Mouse (Mus musculus) embryonic facial prominence, embryonic 11.5 days (tissue): ENCODE results near the gene Nsmf. TPM values are rescaled to one million over a fixed set of nuclear protein-coding genes. Genes with fewer than 3 reads are reported as not detected.
A peak's percentile ranks its signal among the peaks of the same experiment; 100 is the strongest.

ENCODE experiments used
- ATAC-seq: fragments of 200-750 bp; cut with Nextera tagmentation; replicated peaks from 2 replicates; pipeline ENCODE4 v1.8.0; 2017; ENCODE audit warnings: low read depth; ENCODE audit not compliant: insufficient number of reproducible peaks, low FRiP score, low TSS enrichment
- DNase-seq: peaks from one replicate; pipeline ENCODE4 v3.0.0-alpha.2; 2015; ENCODE audit warnings: low spot score
- H3K27ac ChIP-seq: fragments of 300-500 bp; sonication (generic); replicated peaks from 2 replicates; pipeline ENCODE4 v1.5.1; 2014; ENCODE audit warnings: mild to moderate bottlenecking, low read depth, low read length, control low read depth
- H3K27me3 ChIP-seq: fragments of 300-500 bp; sonication (generic); 2 replicates; pipeline ENCODE4 v1.6.1; 2014; ENCODE audit warnings: mild to moderate bottlenecking, low read length, moderate library complexity, mixed read lengths; ENCODE audit not compliant: control insufficient read depth, insufficient read depth
- H3K36me3 ChIP-seq: fragments of 300-500 bp; sonication (generic); replicated peaks from 2 replicates; pipeline ENCODE4 v1.6.1; 2014; ENCODE audit warnings: low read depth, mild to moderate bottlenecking, low read length, moderate library complexity, mixed read lengths; ENCODE audit not compliant: control insufficient read depth, insufficient read depth
- H3K4me1 ChIP-seq: fragments of 300-500 bp; sonication (generic); 2 replicates; pipeline ENCODE4 v1.6.1; 2014; ENCODE audit warnings: low read length, mixed read lengths; ENCODE audit not compliant: control insufficient read depth, insufficient read depth
- H3K4me2 ChIP-seq: fragments of 300-500 bp; sonication (generic); 2 replicates; pipeline ENCODE4 v1.6.1; 2014; ENCODE audit warnings: low read depth, mild to moderate bottlenecking, control low read depth, low read length, moderate library complexity
- H3K4me3 ChIP-seq: fragments of 300-500 bp; sonication (generic); 2 replicates; pipeline ENCODE4 v1.5.1; 2014; ENCODE audit warnings: low read depth, low read length, control low read depth
- H3K9ac ChIP-seq: fragments of 300-500 bp; sonication (generic); replicated peaks from 2 replicates; pipeline ENCODE4 v1.6.1; 2014; ENCODE audit warnings: mild to moderate bottlenecking, control low read depth, low read length
- H3K9me3 ChIP-seq: fragments of 300-500 bp; sonication (generic); replicated peaks from 2 replicates; pipeline ENCODE4 v1.6.1; 2016; ENCODE audit warnings: mild to moderate bottlenecking, low read length, inconsistent platforms, mixed read lengths; ENCODE audit not compliant: control insufficient read depth
- WGBS: fragments of 180-500 bp; shearing (Covaris S2); extraction: QIAGEN DNeasy Blood & Tissue Kit; methylation state at CpG from one replicate; pipeline ENCODE4 v1.1.7; 2014; 5-methylcytosine and 5-hydroxymethylcytosine counted together
- polyA plus RNA-seq: library from polyadenylated mRNA; unstranded; fragments of >200 nt; fragmentation: Nextera tagmentation; extraction: Ambion mirVana; gene quantifications from 2 replicates; pipeline ENCODE4 v1.2.1, GENCODE M21; 2014

Gene Nsmf
- polyA plus RNA-seq, 1 experiment from 2014 or later: 29.5 TPM

DNA sequence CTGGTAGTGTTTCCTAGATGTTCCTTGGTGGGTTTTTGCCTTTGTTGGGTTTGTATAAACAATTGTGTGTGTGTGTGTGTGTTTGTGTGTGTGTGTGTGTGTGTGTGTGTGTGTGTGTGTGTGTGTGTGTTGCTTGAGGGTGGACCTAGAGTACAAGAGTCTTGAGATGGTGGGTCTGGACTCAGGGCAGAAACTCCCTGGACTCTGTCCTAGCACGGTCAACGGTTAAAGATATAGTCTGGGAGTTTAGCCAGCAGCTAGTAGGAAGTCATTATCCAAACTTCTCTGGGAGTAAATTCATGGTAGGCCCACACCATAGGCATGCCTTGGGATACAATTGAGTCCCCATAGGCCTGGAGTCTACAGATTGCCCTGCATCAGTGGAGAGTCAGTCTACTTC is 33.7 kb downstream of the Nsmf start:
- no peaks in the 10 kb centered on the region for H3K4me1 ChIP-seq
- no peak overlapping the region for H3K27ac ChIP-seq
- no peaks in the 10 kb centered on the region for H3K36me3 ChIP-seq
- ATAC-seq (no peak), DNase-seq (no peak)
- H3K4me2 ChIP-seq: no peak overlapping the region
- H3K9ac ChIP-seq: no peak overlapping the region
- WGBS: 89% methylated on average over 2 of the region's 2 CpGs
- no peaks in the 10 kb centered on the region for H3K9me3 ChIP-seq
- H3K4me3 ChIP-seq: no peak overlapping the region
- H3K27me3 ChIP-seq: no peaks in the 10 kb centered on the region

DNA sequence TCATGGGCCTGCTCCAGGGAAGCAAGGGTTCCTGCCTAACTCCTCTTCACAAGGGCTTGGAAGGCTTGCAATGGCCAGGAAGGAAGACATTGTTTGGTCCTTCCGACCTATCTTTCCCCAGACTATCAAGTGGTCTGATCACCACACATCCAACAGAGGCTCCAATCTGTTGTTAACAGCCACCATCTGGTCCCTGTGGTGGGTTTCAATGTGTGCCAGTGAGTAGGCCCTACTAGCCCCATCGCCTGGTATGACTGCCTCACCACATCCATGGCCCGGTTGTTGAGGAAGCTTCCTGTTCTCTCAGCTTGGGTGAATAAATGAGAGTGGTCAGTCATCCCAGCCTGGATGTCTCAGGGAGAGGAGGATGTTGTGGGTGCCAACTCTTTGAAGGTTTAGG is 34.5 kb downstream of the Nsmf start:
- Histone ChIP-seq H3K4me3 (no peak overlapping the region), H3K27ac (no peak overlapping the region), H3K9ac (no peak overlapping the region), H3K4me2 (no peak overlapping the region), H3K27me3 (no peaks in the 10 kb centered on the region), H3K36me3 (no peaks in the 10 kb centered on the region), H3K4me1 (no peaks in the 10 kb centered on the region), H3K9me3 (no peaks in the 10 kb centered on the region)
- ATAC-seq (no peak), DNase-seq (no peak)
- 81% methylated on average over 3 of the region's 3 CpGs for WGBS

DNA sequence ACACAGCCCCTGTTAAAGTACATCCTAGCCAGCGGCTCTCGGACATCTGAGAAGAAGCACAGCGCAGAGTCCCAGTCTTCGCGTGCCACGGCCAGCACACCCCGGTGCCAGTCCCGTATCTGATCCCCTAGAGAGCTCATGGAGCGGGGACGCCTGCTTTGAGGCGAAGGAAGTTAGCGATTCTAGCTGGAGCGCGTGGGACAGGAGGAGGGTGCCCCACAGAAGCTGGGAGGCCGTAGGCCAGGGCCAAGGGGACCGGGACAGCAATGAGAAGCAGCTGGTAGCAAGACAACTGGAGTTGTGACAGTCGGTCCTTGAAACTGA is 40.6 kb downstream of the Nsmf start:
- DNase-seq: no peak
- H3K27ac ChIP-seq: no peak overlapping the region

DNA sequence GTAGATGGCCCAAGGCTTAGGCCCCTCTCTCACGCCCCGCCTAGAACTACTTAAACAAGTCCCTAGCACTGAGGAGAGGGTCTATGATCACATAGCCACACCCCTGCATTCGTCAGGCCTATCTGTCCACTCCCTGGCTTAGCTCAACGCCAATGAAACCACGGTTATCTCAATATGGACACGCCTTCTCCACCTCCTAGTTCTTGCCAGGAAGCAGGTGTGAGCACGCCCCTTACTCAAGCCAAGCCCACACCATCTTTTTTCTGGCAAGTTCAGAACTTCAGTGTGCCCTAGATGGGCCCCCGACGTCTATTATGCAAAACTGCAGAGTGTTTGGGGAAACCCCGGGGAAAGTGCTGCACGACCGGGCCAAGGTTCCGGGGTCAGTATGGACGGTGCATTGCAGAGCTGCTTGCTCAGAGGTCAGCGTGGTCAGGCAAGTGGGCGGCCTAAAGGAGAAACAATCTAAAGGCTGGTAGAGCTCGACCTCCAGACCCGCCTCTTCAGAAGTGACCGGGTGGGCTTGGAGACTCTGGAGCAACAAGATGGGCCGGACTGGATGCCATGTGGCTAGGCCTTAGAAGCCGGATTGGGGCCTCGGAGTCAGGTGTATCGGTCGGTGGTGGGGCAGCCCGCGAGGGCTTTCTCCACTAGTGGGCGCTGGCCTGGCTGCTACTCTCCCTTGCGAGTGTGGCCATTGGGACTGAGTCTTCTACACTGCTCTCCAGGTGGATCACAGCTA is 41.1 kb downstream of the Nsmf start, which contains the start of gene Noxa1:
TSS of gene Noxa1 (minus strand) at position 41 of the 742 bp plus-strand sequence.
- WGBS: 46% methylated on average over 28 of the region's 28 CpGs
- Histone ChIP-seq H3K9me3 (no peaks in the 10 kb centered on the region), H3K4me2 (peak within 1 kb of the TSS; percentile 28; the same call in 1 of the 2 replicates), H3K4me1 (0 out of 2 replicates have a peak, but pooled peaks cover 2% of the 10 kb centered on the region), H3K4me3 (no peak within 1 kb of the TSS), H3K36me3 (no peaks in the 10 kb centered on the region), H3K27ac (no peak within 1 kb of the TSS), H3K9ac (0 out of 2 replicates have a peak within 1 kb of the TSS, but pooled peaks have one; percentile 3), H3K27me3 (no peaks in the 10 kb centered on the region)
- DNase-seq: peak; percentile 54
- ATAC-seq: peak; percentile 41; the same call in 1 of the 2 replicates

More for the DNA sequence above, 40.6 kb downstream of the Nsmf start:
- 0 out of 2 replicates have a peak overlapping the region, but pooled peaks have one; percentile 3 for H3K9ac ChIP-seq
- H3K4me3 ChIP-seq: no peak overlapping the region
- H3K4me1 ChIP-seq: 0 out of 2 replicates have a peak, but pooled peaks cover 2% of the 10 kb centered on the region
- ATAC-seq: no peak
- 34% methylated on average over 17 of the region's 17 CpGs for WGBS
- no peaks in the 10 kb centered on the region for H3K27me3 ChIP-seq
- H3K4me2 ChIP-seq: peak overlapping the region; percentile 28; the same call in 1 of the 2 replicates
- H3K36me3 ChIP-seq: no peaks in the 10 kb centered on the region
- H3K9me3 ChIP-seq: no peaks in the 10 kb centered on the region

DNA sequence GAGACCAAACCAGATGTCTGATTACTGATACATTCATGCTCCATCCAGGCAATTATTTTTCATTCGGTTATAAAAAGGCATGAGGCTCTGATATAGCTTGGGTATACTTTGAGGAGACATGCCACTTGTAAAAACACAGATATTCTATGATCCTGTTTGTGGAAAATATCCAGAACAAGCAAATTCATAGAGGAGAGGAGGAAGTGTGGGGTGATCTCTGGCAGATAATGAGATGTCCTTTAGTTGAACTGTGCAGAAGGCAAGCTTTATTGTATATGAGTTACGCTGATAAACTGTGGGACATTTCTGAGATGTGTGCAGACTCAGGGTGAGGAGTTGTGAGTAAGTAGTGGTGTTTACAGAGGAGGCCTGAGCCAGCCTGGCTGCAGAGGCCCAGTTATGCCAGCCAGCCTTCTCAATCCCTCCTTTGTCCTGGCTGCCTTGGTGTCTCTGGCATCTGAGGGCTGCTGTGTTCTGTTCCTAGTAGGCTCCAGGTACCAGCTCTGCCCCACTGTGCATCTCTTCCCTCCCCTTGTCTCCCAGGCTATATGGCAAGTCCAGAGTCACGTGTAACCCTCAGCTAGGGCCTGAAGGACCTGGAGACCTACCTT is 44.0 kb downstream of the Nsmf start:
- DNase-seq: no peak
- Histone ChIP-seq H3K9me3 (no peaks in the 10 kb centered on the region), H3K27me3 (no peaks in the 10 kb centered on the region), H3K36me3 (no peaks in the 10 kb centered on the region), H3K4me3 (no peak overlapping the region), H3K27ac (no peak overlapping the region), H3K4me1 (0 out of 2 replicates have a peak, but pooled peaks cover 2% of the 10 kb centered on the region), H3K4me2 (no peak overlapping the region), H3K9ac (no peak overlapping the region)
- WGBS: 78% methylated on average over 3 of the region's 3 CpGs
- ATAC-seq: no peak

DNA sequence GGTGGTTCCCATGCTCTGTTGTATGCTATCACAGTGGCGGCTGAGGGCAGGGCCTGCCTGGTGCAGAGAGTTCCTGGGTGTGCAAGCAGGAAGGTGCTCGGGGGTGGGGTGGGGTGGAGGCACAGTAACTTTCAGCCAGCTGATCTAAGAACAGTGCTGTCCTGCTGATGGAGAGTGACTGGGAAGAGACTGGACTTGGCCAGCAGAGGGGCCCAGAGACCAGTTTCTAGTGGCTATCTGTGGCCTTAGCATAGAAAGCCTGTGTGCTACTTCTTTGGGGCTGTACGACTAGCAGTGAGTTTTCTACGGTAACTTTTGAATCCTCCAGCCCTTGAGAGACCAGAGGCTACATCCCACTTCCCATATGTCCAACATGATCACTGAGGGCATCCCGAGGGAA is 44.8 kb downstream of the Nsmf start:
- Histone ChIP-seq H3K4me1 (0 out of 2 replicates have a peak, but pooled peaks cover 2% of the 10 kb centered on the region), H3K4me2 (no peak overlapping the region), H3K9me3 (no peaks in the 10 kb centered on the region), H3K27ac (no peak overlapping the region), H3K9ac (no peak overlapping the region), H3K4me3 (no peak overlapping the region), H3K36me3 (no peaks in the 10 kb centered on the region), H3K27me3 (no peaks in the 10 kb centered on the region)
- ATAC-seq (0 out of 2 replicates have a peak, but pooled peaks have one; percentile 19), DNase-seq (peak; percentile 17)
- 51% methylated on average over 5 of the region's 5 CpGs for WGBS

DNA sequence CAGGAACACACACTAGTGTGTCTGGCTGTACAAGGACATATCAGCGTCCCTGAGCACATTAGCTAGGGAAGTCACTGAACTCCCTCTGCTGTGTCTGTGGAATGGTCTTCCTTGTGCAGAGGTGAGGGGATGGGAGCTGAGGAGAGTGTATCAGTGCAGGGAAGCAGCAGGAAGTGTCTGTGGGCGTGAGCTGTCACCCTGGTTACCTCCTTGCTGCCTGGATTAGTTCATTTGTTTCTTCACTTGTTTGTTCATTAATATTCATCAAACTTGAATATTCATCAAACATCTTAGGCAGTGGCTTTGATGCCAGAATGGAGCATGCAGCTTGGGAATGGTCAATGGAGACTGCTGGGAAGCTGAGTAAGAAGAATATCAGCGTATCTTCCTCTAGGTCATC is 45.5 kb downstream of the Nsmf start:
- ATAC-seq: no peak
- no peak overlapping the region for H3K4me2 ChIP-seq

DNA sequence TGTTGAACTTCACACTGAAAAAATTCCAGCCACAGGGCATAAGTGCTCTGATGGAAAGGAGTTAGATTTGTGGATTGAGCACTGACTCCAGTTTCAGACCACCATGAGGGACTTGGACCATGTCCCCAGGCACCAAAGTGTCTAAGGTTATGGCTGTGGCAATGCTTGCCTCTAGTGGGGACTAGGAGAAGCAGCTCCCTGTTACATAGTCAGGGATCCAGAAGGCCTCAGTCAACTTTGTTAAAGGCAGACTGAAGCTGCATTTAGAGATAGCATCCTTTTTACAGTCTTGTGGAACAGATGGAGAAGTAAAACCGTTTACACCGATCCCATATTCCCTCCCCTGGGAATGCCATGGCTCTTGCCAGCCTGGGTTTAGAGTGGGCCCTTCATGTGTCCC is 50.0 kb downstream of the Nsmf start:
- no peaks in the 10 kb centered on the region for H3K36me3 ChIP-seq
- H3K27ac ChIP-seq: no peak overlapping the region
- no peak for ATAC-seq
- no peaks in the 10 kb centered on the region for H3K9me3 ChIP-seq
- H3K9ac ChIP-seq: no peak overlapping the region
- DNase-seq: no peak
- H3K4me1 ChIP-seq: no peaks in the 10 kb centered on the region
- H3K27me3 ChIP-seq: no peaks in the 10 kb centered on the region
- H3K4me2 ChIP-seq: no peak overlapping the region
- no peak overlapping the region for H3K4me3 ChIP-seq
- WGBS: 81% methylated on average over 2 of the region's 2 CpGs

More for the DNA sequence above, 45.5 kb downstream of the Nsmf start:
- WGBS: 77% methylated on average over 3 of the region's 3 CpGs
- no peaks in the 10 kb centered on the region for H3K9me3 ChIP-seq
- no peak for DNase-seq
- no peaks in the 10 kb centered on the region for H3K36me3 ChIP-seq
- H3K27ac ChIP-seq: no peak overlapping the region
- H3K4me1 ChIP-seq: 0 out of 2 replicates have a peak, but pooled peaks cover 2% of the 10 kb centered on the region
- no peak overlapping the region for H3K9ac ChIP-seq
- H3K27me3 ChIP-seq: no peaks in the 10 kb centered on the region
- no peak overlapping the region for H3K4me3 ChIP-seq
